Mouse (Mus musculus) MEL-GATA-1-ER (cell line): ENCODE data around the gene Nap1l4.

ENCODE experiments used
- DNase-seq: peaks from one replicate; pipeline ENCODE4 v3.0.0-alpha.2; 2012; ENCODE audit warnings: low read depth; ENCODE audit errors: extremely low read depth

Gene Nap1l4

GRCm38 (mm10) chr7:143480498-143480897 lies 68.4 kb downstream of the Nap1l4 start:
- DNase-seq, result peak; percentile 36

DNA sequence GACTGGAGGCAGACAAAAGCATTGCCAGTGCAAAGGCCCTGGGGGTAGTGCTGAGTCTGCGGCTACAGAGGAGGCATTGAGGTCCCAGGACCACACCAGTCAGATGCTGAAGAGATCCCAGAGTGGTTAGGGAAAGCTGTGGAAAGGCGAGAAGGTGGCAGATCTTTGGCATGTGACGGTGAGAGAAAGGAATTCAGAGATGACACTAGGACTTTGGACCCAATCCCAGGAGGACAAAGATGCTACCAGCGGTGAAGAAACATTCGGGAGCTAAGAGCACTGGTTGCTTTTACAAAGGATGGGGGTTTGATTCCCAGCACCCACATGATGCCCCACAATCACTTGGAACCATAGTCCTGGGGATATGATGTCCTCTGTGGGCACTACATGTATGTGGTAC lies 71.1 kb downstream of the Nap1l4 start:
- no peak for DNase-seq

DNA sequence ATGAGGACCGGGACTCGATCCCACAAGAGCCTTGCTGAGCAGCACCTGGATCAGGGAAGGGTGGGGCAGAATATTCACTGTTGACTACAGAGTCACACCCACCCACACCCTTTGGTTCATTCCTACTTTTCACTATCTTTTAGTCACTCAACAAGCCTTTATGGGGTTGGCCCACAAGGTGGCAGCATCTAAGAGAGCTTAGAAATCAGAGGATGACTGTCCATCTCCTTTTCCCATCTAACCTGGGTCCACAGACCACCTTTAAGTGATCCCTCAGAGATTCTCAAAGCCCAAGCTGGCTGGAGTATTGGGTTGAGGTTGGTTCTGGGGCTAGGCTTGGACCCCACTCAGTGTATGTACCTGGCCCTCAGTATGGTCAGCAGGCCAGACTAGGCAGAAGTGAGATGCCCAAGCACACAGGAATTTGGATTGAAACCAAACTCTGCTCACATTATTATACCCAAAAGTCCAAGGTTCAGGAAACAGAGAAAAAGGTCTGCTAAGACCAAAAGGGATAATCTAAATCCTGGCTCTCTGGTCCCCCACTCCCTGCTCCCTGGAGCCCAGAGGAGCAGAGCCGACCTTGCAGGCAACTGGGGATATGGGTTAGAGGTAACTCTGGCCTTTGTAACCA lies 72.1 kb downstream of the Nap1l4 start:
- no peak for DNase-seq

DNA sequence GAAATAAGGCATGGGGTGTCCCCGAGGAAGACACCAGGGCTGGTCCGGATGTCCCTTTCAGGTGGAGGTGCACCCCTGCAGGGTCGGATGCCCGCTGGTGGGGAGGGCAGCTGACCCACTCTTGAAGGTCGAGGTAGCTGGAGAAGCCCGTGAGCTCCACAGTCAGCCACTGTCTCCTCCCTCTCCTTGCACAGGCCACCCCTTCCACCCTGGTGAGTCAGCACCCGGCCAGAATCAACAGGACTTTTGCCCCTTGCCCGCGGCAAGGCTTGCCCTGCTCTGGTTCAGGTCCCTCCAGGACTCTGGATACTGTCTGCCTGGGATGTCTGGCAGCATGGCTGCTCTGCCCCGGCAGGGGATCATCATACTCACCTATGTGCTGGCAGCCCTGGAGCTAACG lies 73.0 kb downstream of the Nap1l4 start:
- DNase-seq, result no peak

- DNase-seq, result peak; percentile 73
Measured at GRCm38 (mm10) chr7:143474811-143475210, 74.1 kb downstream of the Nap1l4 start.

- DNase-seq, result peak; percentile 88
Measured at GRCm38 (mm10) chr7:143473347-143474101, 75.4 kb downstream of the Nap1l4 start, which contains the start of gene Slc22a18. Gene Slc22a18, plus strand, starts transcription at chr7:143473736.

DNA sequence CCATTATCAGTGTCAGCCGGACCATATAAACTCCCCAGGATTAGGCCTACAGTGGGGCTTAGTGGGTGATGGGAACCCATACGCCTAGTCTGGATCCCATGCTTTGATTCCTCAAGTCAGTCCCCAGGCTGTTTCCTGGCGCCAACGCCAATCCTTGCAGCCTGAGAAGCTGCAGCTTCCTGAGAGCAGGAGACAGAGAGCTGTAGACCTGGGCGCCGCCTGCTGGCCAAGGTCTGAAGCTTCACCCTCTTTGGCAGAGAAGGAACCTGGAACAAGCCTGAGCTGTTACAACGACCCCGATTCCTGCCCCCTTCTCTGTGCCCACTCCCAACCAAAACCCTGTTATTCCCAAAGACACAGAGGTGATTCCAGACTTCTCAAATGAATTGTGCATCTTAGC lies 79.0 kb downstream of the Nap1l4 start:
- DNase-seq, result peak; percentile 49

DNA sequence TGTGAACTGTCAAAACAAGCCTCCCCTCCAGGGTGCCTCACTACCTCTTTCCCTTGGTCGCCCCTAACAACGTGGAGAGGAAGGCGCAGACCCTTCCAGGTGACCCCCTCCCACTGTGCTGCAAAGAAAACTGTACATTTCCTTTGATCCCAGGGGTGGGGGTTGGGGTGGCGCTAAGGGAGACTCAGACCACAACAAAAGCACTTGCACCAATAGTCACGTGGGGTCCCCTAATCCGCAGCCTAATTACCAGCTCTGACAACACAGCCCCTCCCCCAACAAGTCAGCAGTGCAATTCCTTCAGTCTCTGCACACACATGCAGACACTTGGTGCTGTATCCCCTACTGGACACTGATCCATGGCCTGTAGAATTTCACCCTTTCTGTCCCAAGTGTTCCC lies 81.2 kb downstream of the Nap1l4 start:
- no peak for DNase-seq

DNA sequence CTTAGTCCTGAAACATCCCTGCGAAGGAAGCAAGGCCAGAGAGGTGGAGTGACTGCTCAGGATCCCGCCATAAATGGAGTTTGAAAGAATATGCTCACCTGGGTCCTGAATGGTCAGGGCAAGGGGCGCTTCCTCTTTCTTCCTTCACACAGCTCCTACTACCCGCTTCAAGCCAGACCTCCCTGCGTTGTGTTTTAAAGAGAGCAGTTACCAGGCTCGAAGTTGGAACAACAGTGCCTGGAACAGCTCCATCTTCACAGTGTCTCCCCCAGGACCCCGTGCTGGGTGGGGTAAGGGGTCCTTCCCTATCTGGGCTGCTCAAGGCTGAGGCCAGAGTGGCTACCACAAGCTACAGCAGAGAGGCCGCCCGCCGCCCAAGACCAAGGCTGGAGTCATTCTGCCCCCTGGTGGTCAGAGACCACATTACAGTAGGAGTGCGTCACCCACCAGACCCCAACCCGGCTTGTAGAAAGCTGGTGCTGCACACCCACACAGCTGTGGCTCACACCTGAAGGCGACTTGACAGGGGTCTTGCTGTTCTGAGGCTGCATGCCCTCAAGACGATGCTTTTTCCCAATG lies 82.7 kb downstream of the Nap1l4 start:
- DNase-seq, result peak; percentile 65

- DNase-seq, result peak; percentile 42
Measured at GRCm38 (mm10) chr7:143464811-143465560, 83.9 kb downstream of the Nap1l4 start.

GRCm38 (mm10) chr7:143463865-143464415 lies 85.0 kb downstream of the Nap1l4 start:
- DNase-seq, result peak; percentile 60
